Mouse (Mus musculus) layer of hippocampus, adult 2 months (tissue): ENCODE data around the gene Sept9. TPM values are rescaled to one million over a fixed set of nuclear protein-coding genes. Genes with fewer than 3 reads are reported as not detected.

Source experiments
- DNase-seq, 2 experiments: peaks; one replicate each; pipeline ENCODE4 v3.0.0; 2022; ENCODE audit warnings: low spot score in 2 of 2
- H3K27ac ChIP-seq: fragments of 200-600 bp; 2 replicates; pipeline ENCODE4 v1.8.1; 2022
- H3K4me3 ChIP-seq: fragments of 200-600 bp; 2 replicates; pipeline ENCODE4 v1.8.1; 2022; ENCODE audit warnings: mild to moderate bottlenecking
- CTCF ChIP-seq: fragments of 200-600 bp; conservative IDR thresholded peaks from 2 replicates; pipeline ENCODE4 v1.8.1; 2022; ENCODE audit warnings: antibody characterized with exemption, mild to moderate bottlenecking, moderate library complexity
- total RNA-seq, 2 experiments: library from RNA; stranded (reverse); gene quantifications; 2 replicates each; pipeline ENCODE4 v1.2.3; 2021

Sept9 gene
- total RNA-seq, 2 experiments from 2014 or later, result 102 to 114 TPM

GRCm38 (mm10) chr11:117246286-117246685 lies 46.8 kb downstream of the Sept9 start:
- Histone ChIP-seq H3K27ac (no peak overlapping the region), H3K4me3 (no peak overlapping the region)
- no peak for TF ChIP-seq CTCF
- DNase-seq, result no peak

- no peak for DNase-seq
- no peak overlapping the region for H3K27ac ChIP-seq
- no peak for TF ChIP-seq CTCF
Observed at GRCm38 (mm10) chr11:117246981-117247431, 47.5 kb downstream of the Sept9 start.

GRCm38 (mm10) chr11:117247541-117247940 lies 48.1 kb downstream of the Sept9 start:
- no peak for TF ChIP-seq CTCF
- Histone ChIP-seq H3K27ac (no peak overlapping the region), H3K4me3 (no peak overlapping the region)
- DNase-seq, result no peak

More at GRCm38 (mm10) chr11:117246981-117247431, 47.5 kb downstream of the Sept9 start:
- H3K4me3 ChIP-seq, result no peak overlapping the region

- no peak for DNase-seq
- H3K27ac ChIP-seq, result peak overlapping the region; percentile 68
- TF ChIP-seq CTCF, result no peak
- no peak overlapping the region for H3K4me3 ChIP-seq
Observed at GRCm38 (mm10) chr11:117248734-117249248, 49.3 kb downstream of the Sept9 start.

GRCm38 (mm10) chr11:117249282-117249984 lies 50.0 kb downstream of the Sept9 start:
- no peak for DNase-seq
- H3K4me3 ChIP-seq, result no peak overlapping the region
- no peak for TF ChIP-seq CTCF
- peak overlapping the region; percentile 68 for H3K27ac ChIP-seq

GRCm38 (mm10) chr11:117249985-117250928 lies 50.8 kb downstream of the Sept9 start:
- no peak overlapping the region for H3K4me3 ChIP-seq
- DNase-seq, result no peak
- no peak for TF ChIP-seq CTCF
- no peak overlapping the region for H3K27ac ChIP-seq

- no peak overlapping the region for H3K4me3 ChIP-seq
- DNase-seq, result no peak
- no peak overlapping the region for H3K27ac ChIP-seq
- no peak for TF ChIP-seq CTCF
Observed at GRCm38 (mm10) chr11:117251755-117252154, 52.3 kb downstream of the Sept9 start.

- DNase-seq, result no peak
- TF ChIP-seq CTCF, result no peak
- no peak overlapping the region for H3K27ac ChIP-seq
- no peak overlapping the region for H3K4me3 ChIP-seq
Observed at GRCm38 (mm10) chr11:117252846-117253245, 53.4 kb downstream of the Sept9 start.

GRCm38 (mm10) chr11:117254161-117255107 lies 55.0 kb downstream of the Sept9 start:
- Histone ChIP-seq H3K4me3 (no peak overlapping the region), H3K27ac (no peak overlapping the region)
- DNase-seq, result no peak
- TF ChIP-seq CTCF, result no peak

GRCm38 (mm10) chr11:117255108-117255489 lies 55.6 kb downstream of the Sept9 start:
- TF ChIP-seq CTCF, result no peak
- H3K27ac ChIP-seq, result no peak overlapping the region
- H3K4me3 ChIP-seq, result no peak overlapping the region
- no peak for DNase-seq

- peak in 1 of 2 experiments; percentile 51 for DNase-seq
- peak overlapping the region; percentile 57 for H3K27ac ChIP-seq
- no peak overlapping the region for H3K4me3 ChIP-seq
- no peak for TF ChIP-seq CTCF
Observed at GRCm38 (mm10) chr11:117256088-117256487, 56.6 kb downstream of the Sept9 start.

- no peak overlapping the region for H3K4me3 ChIP-seq
- TF ChIP-seq CTCF, result no peak
- H3K27ac ChIP-seq, result no peak overlapping the region
- no peak for DNase-seq
Observed at GRCm38 (mm10) chr11:117256840-117257239, 57.4 kb downstream of the Sept9 start.
